Mouse (Mus musculus): ENCODE measurements around the gene Cxcl16. TPM values are rescaled to one million over a fixed set of nuclear protein-coding genes. Genes with fewer than 3 reads are reported as not detected.
"Not testable (repeated sequence)": the region's sequence is repeated elsewhere in the genome, so short reads cannot be mapped to it uniquely, and the experiment has no call there.

Cxcl16 gene
- polyA plus RNA-seq, 1 experiment from 2014 or later: 2.0 TPM

- H3K27ac ChIP-seq (replicated peaks): peak overlapping the region; percentile 84; the same call in 1 of the 2 replicates
- H3K9me3 ChIP-seq (replicated peaks): no peaks in the 10 kb centered on the region
- no peak for ATAC-seq (ENCODE audit: insufficient read depth)
- H3K4me2 ChIP-seq: peak overlapping the region; percentile 98
- 71% methylated on average over 3 of the region's 3 CpGs for WGBS (ENCODE audit: insufficient replicate concordance)
- peak overlapping the region; percentile 78 for H3K4me3 ChIP-seq (replicated peaks)
- peaks cover 57% of the 10 kb centered on the region for H3K4me1 ChIP-seq (replicated peaks)
- H3K36me3 ChIP-seq (replicated peaks): peaks cover 34% of the 10 kb centered on the region
- no peak overlapping the region; the same call in 1 of the 2 replicates for H3K9ac ChIP-seq
- no peaks in the 10 kb centered on the region for H3K27me3 ChIP-seq
Measured at GRCm38 (mm10) chr11:70433951-70434350, 25.8 kb downstream of the Cxcl16 start.

GRCm38 (mm10) chr11:70433569-70433943 is 26.2 kb downstream of the Cxcl16 start:
- WGBS (ENCODE audit: insufficient replicate concordance): 14% methylated on average over 1 of the region's 1 CpGs
- Histone ChIP-seq H3K4me3 (replicated peaks) (peak overlapping the region; percentile 78), H3K9me3 (replicated peaks) (no peaks in the 10 kb centered on the region), H3K36me3 (replicated peaks) (peaks cover 30% of the 10 kb centered on the region), H3K4me1 (replicated peaks) (peaks cover 57% of the 10 kb centered on the region), H3K27me3 (no peaks in the 10 kb centered on the region), H3K9ac (no peak overlapping the region; the same call in 1 of the 2 replicates), H3K27ac (replicated peaks) (peak overlapping the region; percentile 84), H3K4me2 (peak overlapping the region; percentile 98)
- ATAC-seq (ENCODE audit: insufficient read depth): no peak

- Histone ChIP-seq H3K4me2 (peak overlapping the region; percentile 98), H3K4me1 (replicated peaks) (peaks cover 57% of the 10 kb centered on the region), H3K4me3 (replicated peaks) (peak overlapping the region; percentile 78), H3K27ac (replicated peaks) (peak overlapping the region; percentile 84), H3K27me3 (no peaks in the 10 kb centered on the region), H3K36me3 (replicated peaks) (peaks cover 25% of the 10 kb centered on the region), H3K9me3 (replicated peaks) (no peaks in the 10 kb centered on the region), H3K9ac (peak overlapping the region; percentile 79)
- WGBS (ENCODE audit: insufficient replicate concordance): under 1% methylated on average over 15 of the region's 15 CpGs
- ATAC-seq (ENCODE audit: insufficient read depth): peak; percentile 10
Measured at GRCm38 (mm10) chr11:70432895-70433568, 26.8 kb downstream of the Cxcl16 start.

- under 1% methylated on average over 75 of the region's 75 CpGs for WGBS (ENCODE audit: insufficient replicate concordance)
- Histone ChIP-seq H3K4me1 (replicated peaks) (peaks cover 57% of the 10 kb centered on the region), H3K9me3 (replicated peaks) (no peaks in the 10 kb centered on the region), H3K27ac (replicated peaks) (peak within 1 kb of the TSS; percentile 84), H3K4me2 (peak within 1 kb of the TSS; percentile 98), H3K27me3 (no peaks in the 10 kb centered on the region), H3K4me3 (replicated peaks) (peak within 1 kb of the TSS; percentile 78), H3K36me3 (replicated peaks) (peaks cover 17% of the 10 kb centered on the region), H3K9ac (peak within 1 kb of the TSS; percentile 79)
- ATAC-seq (ENCODE audit: insufficient read depth): peak; percentile 92
Measured at GRCm38 (mm10) chr11:70432048-70432894, 27.5 kb downstream of the Cxcl16 start, which contains the start of gene Arrb2. Gene Arrb2, plus strand, starts transcription at chr11:70432635.

GRCm38 (mm10) chr11:70431574-70431973 is 28.2 kb downstream of the Cxcl16 start:
- no peaks in the 10 kb centered on the region for H3K27me3 ChIP-seq
- no peak overlapping the region for H3K27ac ChIP-seq (replicated peaks)
- 38% methylated on average over 5 of the region's 5 CpGs for WGBS (ENCODE audit: insufficient replicate concordance)
- peak overlapping the region; percentile 98 for H3K4me2 ChIP-seq
- H3K9me3 ChIP-seq (replicated peaks): no peaks in the 10 kb centered on the region
- no peak for ATAC-seq (ENCODE audit: insufficient read depth)
- H3K4me1 ChIP-seq (replicated peaks): peaks cover 53% of the 10 kb centered on the region
- H3K36me3 ChIP-seq (replicated peaks): peaks cover 10% of the 10 kb centered on the region
- H3K9ac ChIP-seq: peak overlapping the region; percentile 28; the same call in 1 of the 2 replicates
- peak overlapping the region; percentile 78 for H3K4me3 ChIP-seq (replicated peaks)

GRCm38 (mm10) chr11:70426598-70426997 is 33.2 kb downstream of the Cxcl16 start:
- H3K9me3 ChIP-seq (replicated peaks); H3K9ac ChIP-seq; H3K27me3 ChIP-seq; H3K4me3 ChIP-seq (replicated peaks); H3K36me3 ChIP-seq (replicated peaks); H3K4me1 ChIP-seq (replicated peaks); H3K27ac ChIP-seq (replicated peaks); H3K4me2 ChIP-seq; ATAC-seq (ENCODE audit: insufficient read depth): not testable (repeated sequence)
- 57% methylated on average over 6 of the region's 6 CpGs for WGBS (ENCODE audit: insufficient replicate concordance)

- no peak overlapping the region for H3K4me2 ChIP-seq
- WGBS (ENCODE audit: insufficient replicate concordance): 49% methylated on average over 5 of the region's 5 CpGs
- no peaks in the 10 kb centered on the region for H3K9me3 ChIP-seq (replicated peaks)
- H3K4me3 ChIP-seq (replicated peaks): no peak overlapping the region
- H3K4me1 ChIP-seq (replicated peaks): no peaks in the 10 kb centered on the region
- H3K27ac ChIP-seq (replicated peaks): no peak overlapping the region
- no peaks in the 10 kb centered on the region for H3K36me3 ChIP-seq (replicated peaks)
- no peaks in the 10 kb centered on the region for H3K27me3 ChIP-seq
- no peak for ATAC-seq (ENCODE audit: insufficient read depth)
- no peak overlapping the region for H3K9ac ChIP-seq
Measured at GRCm38 (mm10) chr11:70419486-70419885, 40.3 kb downstream of the Cxcl16 start.

- Histone ChIP-seq H3K9me3 (replicated peaks) (no peaks in the 10 kb centered on the region), H3K36me3 (replicated peaks) (no peaks in the 10 kb centered on the region), H3K4me3 (replicated peaks) (no peak overlapping the region), H3K9ac (no peak overlapping the region), H3K4me1 (replicated peaks) (no peaks in the 10 kb centered on the region), H3K27me3 (no peaks in the 10 kb centered on the region), H3K4me2 (no peak overlapping the region), H3K27ac (replicated peaks) (no peak overlapping the region)
- no peak for ATAC-seq (ENCODE audit: insufficient read depth)
- 51% methylated on average over 4 of the region's 4 CpGs for whole genome bisulfite sequencing (ENCODE audit: insufficient replicate concordance)
Measured at GRCm38 (mm10) chr11:70418199-70418598, 41.6 kb downstream of the Cxcl16 start.

- Histone ChIP-seq H3K4me3 (replicated peaks) (no peak overlapping the region), H3K27ac (replicated peaks) (no peak overlapping the region), H3K4me1 (replicated peaks) (peaks cover 15% of the 10 kb centered on the region), H3K36me3 (replicated peaks) (no peaks in the 10 kb centered on the region), H3K9ac (no peak overlapping the region), H3K4me2 (no peak overlapping the region), H3K27me3 (no peaks in the 10 kb centered on the region), H3K9me3 (replicated peaks) (no peaks in the 10 kb centered on the region)
- no peak for ATAC-seq (ENCODE audit: insufficient read depth)
- WGBS (ENCODE audit: insufficient replicate concordance): 0% methylated on average over 3 of the region's 3 CpGs
Measured at GRCm38 (mm10) chr11:70413961-70414360, 45.8 kb downstream of the Cxcl16 start.

- Histone ChIP-seq H3K27ac (replicated peaks) (no peak overlapping the region), H3K9me3 (replicated peaks) (no peaks in the 10 kb centered on the region), H3K4me1 (replicated peaks) (peaks cover 29% of the 10 kb centered on the region), H3K27me3 (no peaks in the 10 kb centered on the region), H3K9ac (no peak overlapping the region), H3K36me3 (replicated peaks) (no peaks in the 10 kb centered on the region), H3K4me2 (no peak overlapping the region), H3K4me3 (replicated peaks) (no peak overlapping the region)
- 69% methylated on average over 5 of the region's 5 CpGs for WGBS (ENCODE audit: insufficient replicate concordance)
- no peak for ATAC-seq (ENCODE audit: insufficient read depth)
Measured at GRCm38 (mm10) chr11:70412591-70412990, 47.2 kb downstream of the Cxcl16 start.

GRCm38 (mm10) chr11:70410297-70410643 is 49.5 kb downstream of the Cxcl16 start:
- H3K27me3 ChIP-seq: no peaks in the 10 kb centered on the region
- peak overlapping the region; percentile 81 for H3K4me3 ChIP-seq (replicated peaks)
- peak overlapping the region; percentile 76; the same call in 1 of the 2 replicates for H3K9ac ChIP-seq
- peaks cover 15% of the 10 kb centered on the region for H3K36me3 ChIP-seq (replicated peaks)
- 36% methylated on average over 6 of the region's 6 CpGs for WGBS (ENCODE audit: insufficient replicate concordance)
- ATAC-seq (ENCODE audit: insufficient read depth): peak; percentile 23; the same call in 1 of the 2 replicates
- H3K9me3 ChIP-seq (replicated peaks): no peaks in the 10 kb centered on the region
- H3K4me2 ChIP-seq: peak overlapping the region; percentile 85
- peak overlapping the region; percentile 74 for H3K27ac ChIP-seq (replicated peaks)
- H3K4me1 ChIP-seq (replicated peaks): peaks cover 36% of the 10 kb centered on the region

Measured in liver, embryonic 15.5 days (tissue).